Mouse (Mus musculus) CH12.LX (cell line): ENCODE measurements around the gene Cyp4x1. TPM values are rescaled to one million over a fixed set of nuclear protein-coding genes. Genes with fewer than 3 reads are reported as not detected.

Experiments used
- DNase-seq: peaks from one replicate; pipeline ENCODE4 v3.0.0-alpha.2; 2013; ENCODE audit errors: extremely low read depth
- H3K27ac ChIP-seq: 2 replicates; pipeline ENCODE4 v1.5.1; 2012; ENCODE audit warnings: low read depth, mild to moderate bottlenecking, control low read depth, moderate library complexity; ENCODE audit not compliant: insufficient read depth
- H3K27me3 ChIP-seq: replicated peaks from 2 replicates; pipeline ENCODE3; 2012; ENCODE audit warnings: inconsistent platforms
- H3K36me3 ChIP-seq, 2 experiments: replicated peaks in 1 of 2; 2 replicates each; pipeline versions ENCODE3 to v1.6.1; 2012; ENCODE audit warnings: inconsistent platforms in 1 of 2, low read length in 1 of 2, mild to moderate bottlenecking in 1 of 2, mixed read lengths in 1 of 2, moderate library complexity in 1 of 2; ENCODE audit not compliant: control insufficient read depth in 1 of 2, insufficient read depth in 1 of 2
- H3K4me1 ChIP-seq, 2 experiments: 2 replicates each; pipeline ENCODE4 v1.6.1; 2012; ENCODE audit warnings: inconsistent platforms in 1 of 2, moderate library complexity in 1 of 2; ENCODE audit not compliant: insufficient read depth in 2 of 2, control insufficient read depth in 1 of 2
- H3K4me2 ChIP-seq: 2 replicates; pipeline ENCODE4 v1.6.1; 2012; ENCODE audit warnings: low read depth, mild to moderate bottlenecking, control low read depth; ENCODE audit not compliant: poor library complexity, insufficient read depth, severe bottlenecking
- H3K4me3 ChIP-seq, 3 experiments: fragments of 150-350 bp in 1 of 3; sonication (generic) in 1 of 3; replicated peaks in 1 of 3; 2 replicates each; pipeline versions ENCODE3 to v1.5.1; 2011 to 2012; ENCODE audit warnings: low read depth in 2 of 3, low read length in 2 of 3, mild to moderate bottlenecking in 2 of 3, moderate library complexity in 2 of 3, control low read depth in 1 of 3, improper control_type of control experiment in 1 of 3, inconsistent platforms in 1 of 3, mixed read lengths in 1 of 3; ENCODE audit not compliant: poor library complexity in 1 of 3
- H3K79me2 ChIP-seq: replicated peaks from 2 replicates; pipeline ENCODE4 v1.6.1; 2012; ENCODE audit warnings: mild to moderate bottlenecking, moderate library complexity; ENCODE audit not compliant: control insufficient read depth, poor library complexity, insufficient read depth, severe bottlenecking; ENCODE audit errors: extremely low read depth
- H3K9ac ChIP-seq: 2 replicates; pipeline ENCODE4 v1.6.1; 2012; ENCODE audit warnings: low read depth, mild to moderate bottlenecking, control low read depth, moderate library complexity; ENCODE audit not compliant: insufficient read depth
- H3K9me3 ChIP-seq: replicated peaks from 2 replicates; pipeline ENCODE3; 2012; ENCODE audit warnings: low read length, inconsistent platforms, mixed read lengths
- CTCF ChIP-seq, 2 experiments: IDR thresholded peaks in 1 of 2; conservative IDR thresholded peaks in 1 of 2; 2 replicates each; pipeline ENCODE4 v1.5.1; 2011 to 2012; ENCODE audit warnings: low read depth in 2 of 2, low read length in 2 of 2, improper control_type of control experiment in 1 of 2, inconsistent platforms in 1 of 2, mild to moderate bottlenecking in 1 of 2, moderate library complexity in 1 of 2
- E2F4 ChIP-seq: IDR thresholded peaks from 2 replicates; pipeline ENCODE4 v1.6.1; 2011; ENCODE audit warnings: low read depth, low read length, improper control_type of control experiment; ENCODE audit not compliant: insufficient replicate concordance
- EP300 ChIP-seq: IDR thresholded peaks from 2 replicates; pipeline ENCODE4 v1.6.1; 2011; ENCODE audit warnings: low read length, improper control_type of control experiment
- ETS1 ChIP-seq: conservative IDR thresholded peaks from 2 replicates; pipeline ENCODE4 v1.6.1; 2012; ENCODE audit warnings: low read depth, mild to moderate bottlenecking, inconsistent platforms, low read length, improper control_type of control experiment, moderate library complexity
- JUN ChIP-seq: IDR thresholded peaks from 2 replicates; pipeline ENCODE4 v1.6.1; 2011; ENCODE audit warnings: low read depth, mild to moderate bottlenecking, low read length, improper control_type of control experiment, moderate library complexity; ENCODE audit not compliant: insufficient read depth
- KAT2A ChIP-seq: IDR thresholded peaks from 2 replicates; pipeline ENCODE4 v1.6.1; 2012; ENCODE audit warnings: low read length, improper control_type of control experiment, inconsistent platforms; ENCODE audit not compliant: insufficient replicate concordance
- MAFK ChIP-seq: IDR thresholded peaks from 2 replicates; pipeline ENCODE4 v1.6.1; 2011; ENCODE audit warnings: low read length, improper control_type of control experiment; ENCODE audit not compliant: insufficient replicate concordance
- MAZ ChIP-seq: IDR thresholded peaks from 2 replicates; pipeline ENCODE4 v1.6.1; 2012; ENCODE audit warnings: low read depth, mild to moderate bottlenecking, inconsistent platforms, low read length, improper control_type of control experiment, moderate library complexity
- MEF2A ChIP-seq: IDR thresholded peaks from 2 replicates; pipeline ENCODE4 v1.6.1; 2014; ENCODE audit warnings: low read depth, mild to moderate bottlenecking, inconsistent platforms, low read length, improper control_type of control experiment, borderline replicate concordance
- MXI1 ChIP-seq: IDR thresholded peaks from 2 replicates; pipeline ENCODE4 v1.6.1; 2011; ENCODE audit warnings: mild to moderate bottlenecking, low read depth, low read length, improper control_type of control experiment
- MYC ChIP-seq: IDR thresholded peaks from 2 replicates; pipeline ENCODE4 v1.6.1; 2011; ENCODE audit warnings: low read depth, mild to moderate bottlenecking, improper control_type of control experiment, low read length
- NELFE ChIP-seq: IDR thresholded peaks from 2 replicates; pipeline ENCODE4 v1.6.1; 2011; ENCODE audit warnings: low read depth, low read length, improper control_type of control experiment
- NRF1 ChIP-seq: IDR thresholded peaks from 2 replicates; pipeline ENCODE4 v1.6.1; 2014; ENCODE audit warnings: low read depth, mild to moderate bottlenecking, inconsistent platforms, low read length, improper control_type of control experiment, moderate library complexity
- PAX5 ChIP-seq: IDR thresholded peaks from 2 replicates; pipeline ENCODE4 v1.6.1; 2012; ENCODE audit warnings: low read length, inconsistent platforms, mixed read lengths
- POLR2A ChIP-seq: IDR thresholded peaks from 2 replicates; pipeline ENCODE4 v1.6.1; 2011; ENCODE audit warnings: low read depth, mild to moderate bottlenecking, improper control_type of control experiment, low read length
- POLR2AphosphoS2 ChIP-seq: IDR thresholded peaks from 2 replicates; pipeline ENCODE4 v1.6.1; 2011; ENCODE audit warnings: low read depth, low read length, improper control_type of control experiment
- RAD21 ChIP-seq: IDR thresholded peaks from 2 replicates; pipeline ENCODE4 v1.6.1; 2011; ENCODE audit warnings: low read depth, mild to moderate bottlenecking, low read length, improper control_type of control experiment, moderate library complexity
- RCOR1 ChIP-seq: conservative IDR thresholded peaks from 2 replicates; pipeline ENCODE4 v1.6.1; 2012; ENCODE audit warnings: low read depth, mild to moderate bottlenecking, inconsistent platforms, low read length, improper control_type of control experiment
- ZC3H11A ChIP-seq: IDR thresholded peaks from 2 replicates; pipeline ENCODE4 v1.6.1; 2012; ENCODE audit warnings: low read depth, mild to moderate bottlenecking, inconsistent platforms, low read length, improper control_type of control experiment
- ZKSCAN1 ChIP-seq: IDR thresholded peaks from 2 replicates; pipeline ENCODE4 v1.6.1; 2012; ENCODE audit warnings: low read depth, inconsistent platforms, low read length, improper control_type of control experiment, borderline replicate concordance
- ZNF384 ChIP-seq: IDR thresholded peaks from 2 replicates; pipeline ENCODE4 v1.6.1; 2012; ENCODE audit warnings: low read depth, low read length, improper control_type of control experiment, inconsistent platforms
- dilution Hi-C: fragments of 300-500 bp; cut with MboI; formaldehyde crosslinking; loops from 2 replicates; pipeline ENCODE4 v1.14.3; 2020; ENCODE audit warnings: low sequenced_read_pairs; ENCODE audit not compliant: extremely low pct_unique_long_range_greater_than_20kb, extremely low pct_ligation_motif_present
- in situ Hi-C: fragments of 300-500 bp; cut with MboI; formaldehyde crosslinking; loops from 3 replicates; pipeline ENCODE4 v1.14.3; 2019; ENCODE audit warnings: low sequenced_read_pairs, low pct_ligation_motif_present, low pct_unique_long_range_greater_than_20kb, mixed read lengths
- polyA plus RNA-seq: library from polyadenylated mRNA; unstranded; fragments of >175 nt; gene quantifications from 2 replicates; pipeline ENCODE4 v1.2.1, GENCODE M21; 2012; ENCODE audit warnings: low read depth; ENCODE audit not compliant: insufficient read length
- total RNA-seq, 2 experiments: library from RNA; depleted of rRNA; stranded (reverse); fragments of 300-350 nt in 1 of 2; fragments of >200 nt in 1 of 2; gene quantifications; 2 replicates each; pipeline ENCODE4 v1.2.3; 2012 to 2014

Cyp4x1 gene
- total and polyA plus RNA-seq, 3 experiments: 0.07 TPM; not detected in 2

DNA sequence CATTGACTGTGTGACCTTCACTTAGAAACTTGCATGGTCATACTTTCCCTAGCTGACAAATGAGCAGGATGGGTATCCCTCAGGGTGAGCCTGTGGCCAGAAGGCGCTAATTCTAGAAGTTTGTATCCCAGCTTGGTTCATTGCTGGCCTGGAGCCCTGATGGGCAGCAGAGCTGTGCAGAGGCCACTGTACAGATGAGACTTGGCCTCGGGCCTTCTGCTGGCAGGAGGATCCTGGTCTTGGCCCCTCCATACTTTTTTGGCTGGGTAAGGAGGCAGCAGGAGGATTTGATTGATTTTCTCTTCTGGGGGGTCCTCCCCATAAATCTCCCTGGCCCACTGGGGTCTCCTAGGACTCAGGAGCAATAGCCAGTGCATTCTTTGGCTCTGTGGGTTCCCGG lies 51.0 kb downstream of the Cyp4x1 start:
- Histone ChIP-seq H3K9ac (no peak overlapping the region), H3K9me3 (no peaks in the 10 kb centered on the region), H3K36me3 (no peaks in the 10 kb centered on the region), H3K4me3 (no peak overlapping the region), H3K27me3 (peaks cover 75% of the 10 kb centered on the region), H3K79me2 (no peaks in the 10 kb centered on the region), H3K4me1 (no peaks in the 10 kb centered on the region), H3K4me2 (no peak overlapping the region), H3K27ac (no peak overlapping the region)
- no peak for DNase-seq
- dilution Hi-C loops (no loop called here), in situ Hi-C loops (loop anchor here (5.0 to 25.0 kb wide), 2 partner anchors 36 to 421 kb away; no protein-coding TSS in a partner anchor)
- no peak for TF ChIP-seq CTCF (conservative IDR thresholded peaks at IDR 0.05 in 1 of 2, IDR thresholded peaks at IDR 0.05 in 1 of 2; ENCODE audit: low read depth in 2 of 2, low read length in 2 of 2)
- TF ChIP-seq ZC3H11A: no peak
- no peak for TF ChIP-seq MAZ
- no peak for TF ChIP-seq NRF1
- no peak for TF ChIP-seq RCOR1
- TF ChIP-seq MXI1: no peak
- TF ChIP-seq RAD21: no peak

DNA sequence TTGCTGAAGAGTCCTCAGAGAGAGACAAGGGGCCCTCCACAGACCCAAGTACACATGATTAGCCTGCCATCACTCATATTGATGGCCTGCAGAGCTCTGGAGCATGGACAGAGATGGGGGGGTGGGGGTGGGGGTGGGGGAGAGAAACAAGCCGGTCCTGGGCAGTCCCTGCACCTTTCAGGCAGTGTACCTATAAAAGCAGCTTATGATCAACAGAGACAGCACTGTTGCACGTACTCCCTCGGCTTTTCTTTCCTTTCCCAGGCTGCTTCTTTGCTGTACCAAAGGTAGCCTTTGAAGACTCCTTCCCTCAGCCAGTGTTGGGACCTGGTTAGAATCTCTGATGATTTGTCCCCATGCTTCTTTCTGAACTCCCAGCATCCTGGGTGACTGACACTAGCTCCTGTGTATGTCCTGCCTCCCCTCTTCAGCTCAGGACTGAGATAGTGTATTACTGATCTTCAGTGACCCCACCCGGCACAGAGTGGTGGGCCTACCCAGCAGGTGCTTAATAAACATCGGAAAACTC lies 54.2 kb downstream of the Cyp4x1 start:
- H3K4me3 ChIP-seq: no peak overlapping the region
- peaks cover 0 to 6% of the 10 kb centered on the region in 2 experiments; a peak in 3 of 4 replicates for H3K4me1 ChIP-seq
- no peak for DNase-seq
- no peaks in the 10 kb centered on the region for H3K9me3 ChIP-seq
- dilution Hi-C loops: no loop called here
- H3K36me3 ChIP-seq: no peaks in the 10 kb centered on the region
- TF ChIP-seq EP300 (no peak), CTCF (conservative IDR thresholded peaks at IDR 0.05 in 1 of 2, IDR thresholded peaks at IDR 0.05 in 1 of 2; ENCODE audit: low read depth in 2 of 2, low read length in 2 of 2) (no peak), POLR2A (no peak), PAX5 (no peak), ZNF384 (no peak), KAT2A (no peak), MYC (no peak), NELFE (no peak), NRF1 (no peak), ZKSCAN1 (no peak), MAFK (no peak), MEF2A (no peak), ETS1 (no peak), RCOR1 (no peak), POLR2AphosphoS2 (no peak), MXI1 (no peak), E2F4 (no peak), RAD21 (no peak), JUN (no peak)
- H3K4me2 ChIP-seq: no peak overlapping the region
- in situ Hi-C loops: loop anchor here (5.0 to 25.0 kb wide), 2 partner anchors 33 to 418 kb away; no protein-coding TSS in a partner anchor
- H3K27me3 ChIP-seq: peaks cover 59% of the 10 kb centered on the region
- no peak overlapping the region for H3K9ac ChIP-seq
- no peak overlapping the region for H3K27ac ChIP-seq
- H3K79me2 ChIP-seq: no peaks in the 10 kb centered on the region
